Mouse (Mus musculus) E14TG2a.4 (cell line): Measurements from ENCODE around the gene Psmd2.

ENCODE experiments used
- CTCF ChIP-seq: conservative IDR thresholded peaks from 2 replicates; pipeline ENCODE4 v1.5.1; 2014; ENCODE audit warnings: low read length
- NANOG ChIP-seq: IDR thresholded peaks from 2 replicates; pipeline ENCODE4 v1.6.1; 2014; ENCODE audit warnings: borderline replicate concordance, low read length, mixed read lengths
- POU5F1 ChIP-seq: IDR thresholded peaks from 2 replicates; pipeline ENCODE4 v1.6.1; 2014; ENCODE audit warnings: low read length, borderline replicate concordance

DNA sequence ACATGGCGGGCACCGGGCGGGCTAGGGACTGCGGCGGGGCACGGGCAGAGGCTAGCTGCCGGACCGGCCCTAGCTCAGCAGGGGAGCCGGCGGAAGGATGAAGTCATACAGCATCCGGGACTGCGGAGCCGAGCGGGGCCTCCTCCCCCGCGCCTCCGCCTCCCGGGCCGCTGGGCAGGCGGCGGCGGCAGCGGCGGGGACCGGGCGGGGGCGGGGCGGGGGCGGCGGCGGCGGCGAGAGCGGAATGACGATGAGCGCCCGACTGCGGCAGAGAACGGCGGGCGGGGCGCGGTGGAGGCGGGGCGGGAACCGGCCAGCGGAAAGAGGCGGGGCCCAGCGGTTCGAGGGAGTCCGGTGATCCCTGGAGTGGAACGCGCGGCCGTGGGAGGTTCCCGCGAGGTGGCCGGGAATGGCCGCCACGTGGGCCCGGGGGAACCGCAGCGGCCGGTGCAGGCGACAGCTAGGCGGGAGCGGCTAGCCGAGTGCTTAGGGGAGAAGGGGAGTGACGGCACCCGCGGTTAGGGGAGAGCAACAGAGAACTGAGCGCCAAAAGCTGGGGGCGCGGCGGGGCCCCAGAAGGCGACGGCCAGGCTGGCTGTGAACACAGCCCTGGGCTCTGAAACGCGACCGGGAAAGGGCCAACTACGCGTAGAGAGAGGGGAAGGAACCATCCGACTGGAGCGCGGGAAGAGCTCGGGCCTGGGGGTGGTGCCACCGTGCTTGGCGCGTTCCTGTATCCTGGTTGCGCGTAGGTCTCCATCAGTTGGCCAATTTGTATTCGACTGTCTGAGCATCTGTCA is 30.1 kb upstream of the Psmd2 start, which contains the start of gene Camk2n2:
- TF ChIP-seq CTCF (no peak), POU5F1 (no peak), NANOG (no peak)
